9 mouse cellular contexts compared by ENCODE assay signal in genomic region chr11:32340476-32341473, GRCm38 (mm10). TPM values are rescaled to one million over a fixed set of nuclear protein-coding genes. Genes with fewer than 3 reads are reported as not detected.
DNase-seq lines count a peak whose midpoint lies in the region; ATAC-seq and TF ChIP-seq lines count a peak whose summit lies in the region.
"Had no signal": no experiment of that assay in that cellular context is flagged by ENCODE, and none has a peak within 500 bp of the region (broad histone marks: within the 10 kb centered on the region; RNA-seq: fewer than 3 reads in every experiment).

No protein-coding gene starts in this region.

- peak; percentile 63 to 77 for DNase-seq in frontal cortex, adult 2 months (ENCODE audit: extremely low spot score in 1 of 2, low spot score in 1 of 2)
- no peak for DNase-seq in frontal cortex, postnatal 14 days (ENCODE audit: low spot score in 2 of 2)
- peak; percentile 39 to 47 for DNase-seq in B cell, adult 2 months
- DNase-seq in brain, adult 2 months (ENCODE audit: low read depth, low spot score): peak; percentile 80
- DNase-seq in kidney, postnatal 10 days: peak; percentile 75
- peak; percentile 69 for DNase-seq in midbrain, postnatal 0 days (ENCODE audit: low spot score)
- DNase-seq in yolk sac, embryonic 10.5 days (ENCODE audit: low spot score): peak; percentile 40

- no peaks in the 10 kb centered on the region for H3K27me3 ChIP-seq in heart, embryonic 11.5 days (ENCODE audit: control insufficient read depth, insufficient read depth, low read length)
- no peaks in the 10 kb centered on the region for H3K27me3 ChIP-seq in midbrain, postnatal 0 days (ENCODE audit: insufficient read depth, low read length)

- H3K36me3 ChIP-seq in heart, embryonic 11.5 days (ENCODE audit: control insufficient read depth, insufficient read depth, low read length): no peaks in the 10 kb centered on the region
- no peaks in the 10 kb centered on the region for H3K36me3 ChIP-seq in midbrain, postnatal 0 days (ENCODE audit: insufficient read depth, low read length)

- WGBS in heart, embryonic 11.5 days (ENCODE audit: insufficient replicate concordance): 27% methylated on average over 17 of the region's 17 CpGs
- 44% methylated on average over 17 of the region's 17 CpGs for WGBS in midbrain, postnatal 0 days

- H3K4me3 ChIP-seq in heart, embryonic 11.5 days (ENCODE audit: low read depth, low read length): no peak overlapping the region
- no peak overlapping the region for H3K4me3 ChIP-seq in midbrain, postnatal 0 days (ENCODE audit: low read depth, low read length)

- no peaks in the 10 kb centered on the region for H3K9me3 ChIP-seq in heart, embryonic 11.5 days (replicated peaks; ENCODE audit: control insufficient read depth, low read length)
- H3K9me3 ChIP-seq in midbrain, postnatal 0 days (ENCODE audit: low read length): no peaks in the 10 kb centered on the region

- H3K27ac ChIP-seq in heart, embryonic 11.5 days (ENCODE audit: low read depth, low read length): no peak overlapping the region
- H3K27ac ChIP-seq in midbrain, postnatal 0 days (ENCODE audit: low read depth, low read length): no peak overlapping the region
- H3K27ac ChIP-seq: macrophage had no signal

- H3K4me1 ChIP-seq in heart, embryonic 11.5 days (ENCODE audit: control insufficient read depth, insufficient read depth, low read length): no peaks in the 10 kb centered on the region
- H3K4me1 ChIP-seq in midbrain, postnatal 0 days (ENCODE audit: insufficient read depth, low read length): no peaks in the 10 kb centered on the region

- TF ChIP-seq CTCF in midbrain, postnatal 0 days (IDR thresholded peaks at IDR 0.05): peak; percentile 80

- ATAC-seq in heart, embryonic 11.5 days (replicated peaks; ENCODE audit: insufficient number of reproducible peaks, low FRiP score, low TSS enrichment): no peak
- peak; percentile 68; the same call in 1 of the 2 replicates for ATAC-seq in midbrain, postnatal 0 days (ENCODE audit: low FRiP score)

- H3K9ac ChIP-seq in heart, embryonic 11.5 days (ENCODE audit: low read depth, low read length): no peak overlapping the region
- H3K9ac ChIP-seq in midbrain, postnatal 0 days (replicated peaks; ENCODE audit: low read length, poor library complexity, severe bottlenecking): no peak overlapping the region

- peak overlapping the region; percentile 31; the same call in 1 of the 2 replicates for H3K4me2 ChIP-seq in heart, embryonic 11.5 days
- no peak overlapping the region for H3K4me2 ChIP-seq in midbrain, postnatal 0 days (ENCODE audit: low read depth, low read length, poor library complexity, severe bottlenecking)

RNA-seq across cellular contexts. Expression of gene Sh3pxd2b, which starts 6.8 kb away (rescaled TPM):
- polyA plus RNA-seq in frontal cortex, adult 2 months (2012; rRNA removed): 11.8 and 12.5 TPM in 2 replicates
- 14.8 and 15.3 TPM in 2 replicates for polyA plus RNA-seq in heart, embryonic 11.5 days (2014; fragmentation: Nextera tagmentation; extraction: Ambion mirVana)
- total RNA-seq in midbrain, postnatal 0 days (2014; rRNA removed): 46.4 and 47.5 TPM in 2 replicates
- polyA plus RNA-seq in midbrain, postnatal 0 days (2015; fragmentation: Nextera tagmentation; extraction: Ambion mirVana): 8.6 and 8.7 TPM in 2 replicates

RNA-seq across cellular contexts. Expression of gene Hbq1a, which starts 40.9 kb away (rescaled TPM):
- 1.3 and 1.8 TPM in 2 replicates for polyA plus RNA-seq in frontal cortex, adult 2 months (2012; rRNA removed)
- 0.64 and 1.2 TPM in 2 replicates for polyA plus RNA-seq in heart, embryonic 11.5 days (2014; fragmentation: Nextera tagmentation; extraction: Ambion mirVana)
- 3.2 and 3.6 TPM in 2 replicates for total RNA-seq in midbrain, postnatal 0 days (2014; rRNA removed)
- polyA plus RNA-seq in midbrain, postnatal 0 days (2015; fragmentation: Nextera tagmentation; extraction: Ambion mirVana): 2.7 and 2.8 TPM in 2 replicates
- polyA plus RNA-seq: macrophage had no signal

RNA-seq across cellular contexts. Expression of gene Hba-a2, which starts 44.5 kb away (rescaled TPM):
- 443 and 591 TPM in 2 replicates for polyA plus RNA-seq in frontal cortex, adult 2 months (2012; rRNA removed)
- 18,841 and 22,217 TPM in 2 replicates for polyA plus RNA-seq in heart, embryonic 11.5 days (2014; fragmentation: Nextera tagmentation; extraction: Ambion mirVana)
- total RNA-seq in midbrain, postnatal 0 days (2014; rRNA removed): 1,333 and 2,070 TPM in 2 replicates
- polyA plus RNA-seq in midbrain, postnatal 0 days (2015; fragmentation: Nextera tagmentation; extraction: Ambion mirVana): 1,100 and 1,214 TPM in 2 replicates
- polyA plus RNA-seq: macrophage had no signal

RNA-seq across cellular contexts. Expression of gene Hbq1b, which starts 54.0 kb away (rescaled TPM):
- 0.50 and 0.71 TPM in 2 replicates for polyA plus RNA-seq in frontal cortex, adult 2 months (2012; rRNA removed)
- polyA plus RNA-seq in heart, embryonic 11.5 days (2014; fragmentation: Nextera tagmentation; extraction: Ambion mirVana): 23.0 and 24.4 TPM in 2 replicates
- total RNA-seq in midbrain, postnatal 0 days (2014; rRNA removed): 1.7 and 5.9 TPM in 2 replicates
- 1.9 and 3.1 TPM in 2 replicates for polyA plus RNA-seq in midbrain, postnatal 0 days (2015; fragmentation: Nextera tagmentation; extraction: Ambion mirVana)
- polyA plus RNA-seq: macrophage had no signal

RNA-seq across cellular contexts. Expression of gene Hba-a1, which starts 57.5 kb away (rescaled TPM):
- 138 and 217 TPM in 2 replicates for polyA plus RNA-seq in frontal cortex, adult 2 months (2012; rRNA removed)
- 8,943 and 11,032 TPM in 2 replicates for polyA plus RNA-seq in heart, embryonic 11.5 days (2014; fragmentation: Nextera tagmentation; extraction: Ambion mirVana)
- total RNA-seq in midbrain, postnatal 0 days (2014; rRNA removed): 562 and 930 TPM in 2 replicates
- polyA plus RNA-seq in midbrain, postnatal 0 days (2015; fragmentation: Nextera tagmentation; extraction: Ambion mirVana): 470 and 497 TPM in 2 replicates
- polyA plus RNA-seq: macrophage had no signal

Comparison
In these comparisons a context has a peak if more than half of its experiments do, and no peak if none do; other contexts are left out.
1. DNase-seq: peak in frontal cortex, adult 2 months (2 of 2), B cell, adult 2 months (2 of 2), brain, adult 2 months (single experiment), kidney, postnatal 10 days (single experiment), midbrain, postnatal 0 days (single experiment) and yolk sac, embryonic 10.5 days (single experiment); none in frontal cortex, postnatal 14 days (0 of 2).
2. RNA of gene Hba-a2, which starts 44.5 kb away (polyA plus RNA-seq): 18,841 to 22,217 TPM in heart, embryonic 11.5 days; 1,100 to 1,214 TPM in midbrain, postnatal 0 days and 443 to 591 TPM in frontal cortex, adult 2 months; every median in the first group is over 10 times any median in the second.